Mouse (Mus musculus) naive thymus-derived CD4-positive, alpha-beta T cell, adult 2 months (primary cell): Measurements from ENCODE around the gene Psmc5.
"Not testable (repeated sequence)": the region's sequence is repeated elsewhere in the genome, so short reads cannot be mapped to it uniquely, and the experiment has no call there.

Source experiments
- DNase-seq: peaks from one replicate; pipeline ENCODE4 v3.0.0-alpha.2; 2011; ENCODE audit warnings: low read depth

Gene Psmc5

GRCm38 (mm10) chr11:106255685-106256451 is at the start of gene Psmc5, which contains the start of gene Ftsj3:
Gene Psmc5, plus strand, starts transcription at chr11:106256154.
Gene Ftsj3, minus strand, starts transcription at chr11:106256079.
- DNase-seq: peak; percentile 98

- no peak for DNase-seq
Observed at GRCm38 (mm10) chr11:106212771-106213170, 43.2 kb upstream of the Psmc5 start.

DNA sequence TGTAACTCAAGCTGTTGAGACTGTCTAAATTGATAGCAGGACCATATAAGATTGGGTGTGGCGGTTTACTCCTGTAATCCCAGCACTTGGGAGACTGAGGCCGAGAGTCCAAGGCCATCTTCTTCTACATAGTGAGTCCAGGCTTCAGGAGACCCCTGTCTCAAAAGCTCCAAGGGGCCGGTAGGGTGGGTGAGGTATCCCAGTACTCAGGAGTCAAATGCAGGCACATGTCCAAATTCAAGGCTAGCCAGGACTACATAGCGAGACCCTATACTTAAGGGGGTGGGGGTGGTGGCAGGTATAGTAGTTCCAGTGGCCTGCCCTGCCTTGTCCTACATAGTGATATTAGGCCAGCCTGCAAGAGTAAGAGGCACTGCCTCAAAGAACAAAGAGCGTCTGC is 41.1 kb upstream of the Psmc5 start:
- DNase-seq: no peak

DNA sequence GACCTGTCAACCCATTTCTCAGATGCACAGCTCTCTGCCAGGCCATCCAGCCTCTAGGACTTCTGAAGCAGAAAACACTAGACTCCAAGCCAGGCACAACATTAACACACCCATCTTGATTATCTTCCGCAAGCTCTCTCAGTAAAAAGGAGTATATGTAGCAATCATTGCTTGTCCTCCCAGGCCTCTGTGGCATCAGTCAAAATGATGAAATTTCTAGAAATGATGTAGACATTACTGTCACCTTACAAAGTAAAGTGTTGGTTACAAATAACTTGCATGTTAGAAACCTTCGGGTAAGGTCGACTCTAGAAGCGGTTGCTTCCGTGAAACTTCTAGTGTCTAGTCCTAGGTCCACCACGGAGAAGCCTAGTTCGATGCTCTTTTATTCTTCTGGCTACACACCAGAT is 40.5 kb upstream of the Psmc5 start:
- DNase-seq: no peak

GRCm38 (mm10) chr11:106215927-106216729 is 39.8 kb upstream of the Psmc5 start, which contains the start of gene Ccdc47:
Gene Ccdc47, minus strand, starts transcription at chr11:106216344.
- DNase-seq: peak; percentile 99

DNA sequence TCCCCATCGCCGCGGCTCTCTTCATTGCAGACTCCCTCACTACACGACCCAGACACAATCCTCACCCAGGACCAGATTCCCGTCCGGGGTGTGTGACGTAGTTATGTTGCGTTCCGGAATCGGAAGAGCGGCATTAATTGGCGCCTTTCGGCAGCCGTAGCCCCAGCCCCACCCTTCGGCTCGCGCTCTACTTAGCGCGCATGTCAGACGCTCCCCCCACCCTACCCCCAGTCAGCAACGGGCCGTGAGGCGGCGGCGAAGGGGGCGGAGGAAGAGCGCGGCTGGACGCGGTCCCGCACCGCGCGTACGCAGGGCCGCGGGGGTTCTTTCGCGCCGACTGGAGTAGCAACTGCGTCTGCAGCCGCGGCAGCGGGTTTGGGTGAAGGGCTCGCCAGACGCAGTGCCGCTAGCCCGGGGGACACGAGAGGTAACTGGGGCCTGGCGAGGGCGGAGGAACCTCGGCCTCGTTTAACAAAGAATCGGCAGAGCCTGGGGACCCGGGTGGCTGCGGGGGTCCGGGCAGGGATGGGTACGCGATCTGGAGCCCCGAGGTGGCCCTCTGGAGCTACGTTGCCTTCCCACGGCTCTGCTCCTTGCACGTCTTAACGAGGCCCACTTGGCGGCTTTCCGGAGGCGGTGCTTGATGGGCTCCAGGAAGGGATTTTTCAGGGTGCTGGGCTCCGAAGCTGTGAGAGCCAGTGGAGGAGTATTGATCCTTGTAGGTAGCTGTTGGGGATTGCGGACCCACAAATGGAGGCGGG is 39.0 kb upstream of the Psmc5 start, which contains the start of gene Ddx42:
Gene Ddx42 (plus strand): TSS at position 197 of the 761 bp plus-strand sequence.
- peak; percentile 97 for DNase-seq

- no peak for DNase-seq
Observed at GRCm38 (mm10) chr11:106220603-106221002, 35.4 kb upstream of the Psmc5 start.

GRCm38 (mm10) chr11:106233978-106234377 is 22.0 kb upstream of the Psmc5 start:
- not testable (repeated sequence) for DNase-seq

- DNase-seq: peak; percentile 51
Observed at GRCm38 (mm10) chr11:106246834-106247233, 9.1 kb upstream of the Psmc5 start.

DNA sequence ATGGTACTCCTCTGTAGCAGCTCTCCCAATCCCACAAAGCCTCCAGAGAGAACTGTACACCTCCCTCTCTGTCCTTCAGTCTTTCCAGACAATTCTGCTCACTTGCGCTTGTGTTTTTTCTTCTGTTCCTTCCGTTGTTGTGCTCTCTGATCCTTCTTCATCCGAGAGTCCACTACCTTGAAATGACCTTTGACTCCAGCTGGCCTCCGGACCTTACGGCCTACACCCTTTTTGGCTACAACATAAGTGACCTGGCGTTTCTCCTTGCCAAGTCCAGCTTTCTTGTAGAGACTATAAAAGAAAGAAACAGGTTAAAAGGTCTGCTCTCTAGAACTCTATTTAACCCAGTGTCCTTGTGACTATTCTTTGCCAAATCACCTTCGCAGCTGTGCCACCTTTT is 6.6 kb upstream of the Psmc5 start:
- DNase-seq: no peak

- peak; percentile 27 for DNase-seq
Observed at GRCm38 (mm10) chr11:106254767-106255166, 1.2 kb upstream of the Psmc5 start.

DNA sequence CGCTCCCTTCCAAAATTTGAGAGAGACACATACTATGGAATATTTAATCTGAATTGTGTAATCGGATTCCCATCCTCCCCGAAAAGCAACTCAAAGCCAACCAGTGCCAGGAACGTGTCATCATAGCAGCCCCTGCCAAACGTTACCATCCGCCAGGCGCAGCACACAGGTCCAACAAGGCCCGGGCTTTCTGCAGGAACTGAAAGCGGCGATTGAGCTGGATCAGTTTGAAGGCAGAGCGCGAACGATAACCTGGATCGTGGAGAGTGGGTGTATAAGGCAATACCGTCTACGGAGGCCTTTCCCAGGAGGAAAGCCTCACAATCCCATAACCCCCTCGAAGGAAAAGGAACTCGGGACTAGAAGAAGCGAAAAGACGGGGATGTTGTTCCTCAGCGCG is 780 bp upstream of the Psmc5 start:
- no peak for DNase-seq

DNA sequence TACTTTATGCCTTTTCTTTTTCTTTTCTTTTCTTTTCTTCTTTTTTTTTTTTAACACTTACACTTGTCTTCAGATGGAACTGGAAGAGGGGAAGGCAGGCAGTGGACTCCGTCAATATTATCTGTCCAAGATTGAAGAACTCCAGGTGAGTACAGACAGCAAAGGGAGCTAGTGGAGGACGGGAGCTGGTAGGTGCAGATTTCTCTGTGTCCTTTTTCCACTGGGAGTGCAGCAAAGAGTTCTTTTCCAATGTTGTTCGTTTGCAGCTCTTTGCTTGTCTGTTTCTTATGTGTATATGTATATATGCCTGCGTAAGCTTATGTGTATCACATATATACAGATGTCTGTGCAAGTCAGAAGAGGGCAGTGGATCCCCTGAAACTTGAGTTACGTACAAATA is 821 bp downstream of the Psmc5 start:
- no peak for DNase-seq

DNA sequence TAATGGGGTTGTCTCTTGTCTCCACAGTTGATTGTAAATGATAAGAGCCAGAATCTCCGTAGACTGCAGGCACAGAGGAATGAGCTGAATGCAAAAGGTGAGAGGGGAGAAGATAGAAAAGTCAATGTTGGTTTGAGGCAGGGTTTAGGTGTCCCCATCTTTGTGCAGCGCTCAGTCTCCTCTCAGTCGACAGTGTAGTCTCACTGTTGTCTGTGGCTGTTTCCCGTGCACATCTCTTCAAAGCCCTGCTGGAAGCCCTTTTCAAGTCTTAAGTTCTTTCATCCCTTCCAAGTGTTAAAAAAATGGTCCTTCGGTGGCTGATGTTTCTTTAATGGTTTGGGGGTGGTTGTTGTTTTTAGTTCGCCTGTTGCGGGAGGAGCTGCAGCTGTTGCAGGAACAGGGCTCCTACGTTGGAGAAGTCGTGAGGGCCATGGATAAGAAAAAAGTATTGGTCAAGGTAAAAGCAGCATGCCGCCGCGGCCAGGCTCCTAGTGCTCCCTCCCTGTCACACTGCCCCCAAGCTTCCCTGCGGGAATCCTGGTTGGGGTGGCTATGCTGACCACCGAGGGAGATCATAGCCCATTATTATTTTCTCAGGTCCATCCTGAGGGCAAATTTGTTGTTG is 5.0 kb downstream of the Psmc5 start:
- no peak for DNase-seq

DNA sequence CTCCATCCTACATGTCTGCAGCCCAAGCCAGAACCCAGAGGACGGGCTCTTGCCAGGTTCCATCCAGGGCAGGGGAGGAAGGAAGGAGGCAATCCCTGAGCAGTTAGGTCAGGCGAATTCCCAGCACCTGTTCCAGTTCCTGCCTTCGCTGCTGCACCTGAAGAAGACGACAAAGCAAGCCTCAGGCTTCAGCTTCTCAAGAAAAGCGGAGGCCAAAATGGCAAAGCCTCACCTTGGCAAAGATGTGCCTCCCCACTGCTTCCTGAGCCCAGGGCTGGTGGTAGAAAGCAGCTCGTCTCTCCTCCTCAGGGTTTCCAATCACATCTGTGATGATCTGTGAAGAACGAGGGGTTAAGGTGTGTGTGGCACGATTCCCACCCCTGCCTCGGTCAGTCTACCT is 8.0 kb downstream of the Psmc5 start:
- no peak for DNase-seq

- no peak for DNase-seq
Observed at GRCm38 (mm10) chr11:106264988-106265387, 9.0 kb downstream of the Psmc5 start.

DNA sequence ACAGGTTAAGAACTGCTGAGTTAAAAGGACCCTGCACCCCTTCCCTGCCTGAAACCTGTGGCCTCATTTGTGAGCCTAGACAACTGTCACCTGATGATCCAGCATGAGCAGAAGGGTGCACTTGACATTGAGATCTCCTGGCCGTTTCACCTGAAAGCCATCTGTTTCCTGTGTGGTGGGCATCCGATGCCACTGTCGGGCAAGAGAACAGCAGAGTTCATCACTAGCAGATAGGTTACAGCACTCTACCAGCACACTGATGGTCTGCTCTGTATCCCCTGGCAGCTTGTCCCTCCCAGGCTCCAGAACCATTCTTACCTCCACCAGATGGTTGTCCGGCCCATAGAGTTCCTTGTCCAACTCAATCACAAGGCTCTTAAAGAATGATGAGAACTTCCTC is 9.6 kb downstream of the Psmc5 start:
- DNase-seq: no peak

DNA sequence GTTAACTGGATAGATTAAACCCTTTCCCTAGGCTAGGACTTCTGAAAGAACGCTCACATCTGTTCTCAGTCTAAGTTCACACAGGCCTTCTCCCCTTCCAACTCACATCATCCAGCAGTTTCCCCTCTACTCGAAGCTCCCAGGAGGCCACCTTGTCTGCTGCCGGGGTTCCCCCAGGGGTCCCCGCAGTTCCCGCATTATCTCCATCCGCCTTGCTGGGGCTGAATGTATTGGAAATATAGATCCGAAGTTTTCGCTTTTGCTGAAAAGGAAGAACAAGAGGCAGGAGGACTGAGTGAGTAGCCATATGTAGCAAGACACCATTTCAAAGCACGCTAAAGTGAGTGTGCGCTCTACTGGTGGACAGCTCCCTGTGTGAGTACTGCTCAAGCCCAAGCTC is 10.5 kb downstream of the Psmc5 start:
- no peak for DNase-seq

GRCm38 (mm10) chr11:106267311-106267852 is 11.4 kb downstream of the Psmc5 start:
- DNase-seq: no peak

GRCm38 (mm10) chr11:106267871-106268270 is 11.9 kb downstream of the Psmc5 start:
- DNase-seq: no peak

GRCm38 (mm10) chr11:106268326-106269059 is 12.5 kb downstream of the Psmc5 start:
- no peak for DNase-seq
